Mouse (Mus musculus) skeletal muscle tissue, adult 2 months (tissue): ENCODE results near the gene Daam2.
A peak's percentile ranks its signal among the peaks of the same experiment; 100 is the strongest.

ENCODE experiments used
- DNase-seq: peaks from one replicate; pipeline ENCODE4 v3.0.0-alpha.2; 2012; ENCODE audit warnings: low read depth, low spot score

Gene Daam2

GRCm38 (mm10) chr17:49563830-49564470 lies at the start of gene Daam2:
Daam2 (minus strand) TSS chr17:49564343.
- peak; percentile 70 for DNase-seq

- no peak for DNase-seq
Observed at GRCm38 (mm10) chr17:49610296-49610695, 46.2 kb upstream of the Daam2 start.

GRCm38 (mm10) chr17:49607351-49608027 lies 43.3 kb upstream of the Daam2 start:
- DNase-seq: no peak

- DNase-seq: no peak
Observed at GRCm38 (mm10) chr17:49605397-49605796, 41.3 kb upstream of the Daam2 start.

GRCm38 (mm10) chr17:49590051-49590450 lies 25.9 kb upstream of the Daam2 start:
- no peak for DNase-seq

- DNase-seq: no peak
Observed at GRCm38 (mm10) chr17:49582471-49582870, 18.3 kb upstream of the Daam2 start.

- no peak for DNase-seq
Observed at GRCm38 (mm10) chr17:49577321-49577720, 13.2 kb upstream of the Daam2 start.

- no peak for DNase-seq
Observed at GRCm38 (mm10) chr17:49568717-49569116, 4.6 kb upstream of the Daam2 start.

GRCm38 (mm10) chr17:49564489-49564888 lies 346 bp upstream of the Daam2 start:
- DNase-seq: no peak

- no peak for DNase-seq
Observed at GRCm38 (mm10) chr17:49563416-49563780, 745 bp downstream of the Daam2 start.

- DNase-seq: no peak
Observed at GRCm38 (mm10) chr17:49562701-49563415, 1.3 kb downstream of the Daam2 start.

- no peak for DNase-seq
Observed at GRCm38 (mm10) chr17:49561985-49562384, 2.2 kb downstream of the Daam2 start.

GRCm38 (mm10) chr17:49559786-49560289 lies 4.3 kb downstream of the Daam2 start:
- no peak for DNase-seq

- no peak for DNase-seq
Observed at GRCm38 (mm10) chr17:49556169-49556568, 8.0 kb downstream of the Daam2 start.

- no peak for DNase-seq
Observed at GRCm38 (mm10) chr17:49551991-49552390, 12.2 kb downstream of the Daam2 start.

GRCm38 (mm10) chr17:49551465-49551864 lies 12.7 kb downstream of the Daam2 start:
- no peak for DNase-seq

GRCm38 (mm10) chr17:49545997-49546396 lies 18.1 kb downstream of the Daam2 start:
- DNase-seq: no peak

GRCm38 (mm10) chr17:49545424-49545823 lies 18.7 kb downstream of the Daam2 start:
- no peak for DNase-seq

- DNase-seq: no peak
Observed at GRCm38 (mm10) chr17:49544561-49544960, 19.6 kb downstream of the Daam2 start.

GRCm38 (mm10) chr17:49540706-49541105 lies 23.4 kb downstream of the Daam2 start:
- DNase-seq: no peak

GRCm38 (mm10) chr17:49539204-49539603 lies 24.9 kb downstream of the Daam2 start:
- no peak for DNase-seq

GRCm38 (mm10) chr17:49535580-49535979 lies 28.6 kb downstream of the Daam2 start:
- no peak for DNase-seq
